Mouse (Mus musculus) C2C12 (cell line): ENCODE data around the gene Myom1. TPM values are rescaled to one million over a fixed set of nuclear protein-coding genes. Genes with fewer than 3 reads are reported as not detected.
A peak's percentile ranks its signal among the peaks of the same experiment; 100 is the strongest.
"Not testable (repeated sequence)": the region's sequence is repeated elsewhere in the genome, so short reads cannot be mapped to it uniquely, and the experiment has no call there.

Experiments used
- H3K27me3 ChIP-seq: one replicate; pipeline ENCODE4 v1.6.1; 2011; ENCODE audit not compliant: control insufficient read depth, insufficient read depth, insufficient read length
- H3K36me3 ChIP-seq: one replicate; pipeline ENCODE4 v1.6.1; 2011; ENCODE audit not compliant: control insufficient read depth, insufficient read depth
- H3K4me3 ChIP-seq: one replicate; pipeline ENCODE4 v1.5.1; 2011; ENCODE audit warnings: mild to moderate bottlenecking, control low read depth; ENCODE audit not compliant: poor library complexity, insufficient read depth, severe bottlenecking
- H3K79me2 ChIP-seq: one replicate; pipeline ENCODE4 v1.6.1; 2011; ENCODE audit not compliant: control insufficient read depth, insufficient read depth
- H3K79me3 ChIP-seq: one replicate; pipeline ENCODE4 v1.6.1; 2011; ENCODE audit warnings: low read depth, control low read depth
- H3ac ChIP-seq: one replicate; pipeline ENCODE3; 2011; ENCODE audit warnings: low read depth; ENCODE audit not compliant: control insufficient read depth, insufficient read length
- CEBPB ChIP-seq: IDR thresholded peaks from one replicate; pipeline ENCODE4 v1.6.1; 2011; ENCODE audit warnings: low read depth, mild to moderate bottlenecking, control low read depth, moderate library complexity
- CTCF ChIP-seq: IDR thresholded peaks from one replicate; pipeline ENCODE4 v1.5.1; 2011; ENCODE audit not compliant: control insufficient read depth, insufficient read depth, insufficient read length
- FOSL1 ChIP-seq: IDR thresholded peaks from one replicate; pipeline ENCODE4 v1.8.0; 2011; ENCODE audit warnings: mild to moderate bottlenecking, low read length; ENCODE audit not compliant: poor library complexity, insufficient read depth, severe bottlenecking
- MAX ChIP-seq: IDR thresholded peaks from one replicate; pipeline ENCODE4 v1.6.1; 2011; ENCODE audit warnings: mild to moderate bottlenecking, control low read depth
- MYOD1 ChIP-seq: IDR thresholded peaks from one replicate; pipeline ENCODE4 v1.6.1; 2011; ENCODE audit warnings: low read depth; ENCODE audit not compliant: control insufficient read depth, insufficient read length
- MYOG ChIP-seq: IDR thresholded peaks from one replicate; pipeline ENCODE4 v1.6.1; 2011; ENCODE audit not compliant: control insufficient read depth, insufficient read length; ENCODE audit errors: extremely low read depth
- USF1 ChIP-seq: IDR thresholded peaks from one replicate; pipeline ENCODE4 v1.6.1; 2011; ENCODE audit warnings: low read depth, mild to moderate bottlenecking, control low read depth, moderate library complexity
- polyA plus RNA-seq: library from polyadenylated mRNA; unstranded; fragments of >200 nt; fragmentation: generic; extraction: Trizol; gene quantifications from one replicate; pipeline ENCODE4 v1.2.1, GENCODE M21; 2012; ENCODE audit warnings: missing spikeins

Myom1 gene
- polyA plus RNA-seq, 1 experiment, result 0.35 TPM

- H3K36me3 ChIP-seq, result peaks cover 6% of the 10 kb centered on the region
- no peaks in the 10 kb centered on the region for H3K27me3 ChIP-seq
- no peaks in the 10 kb centered on the region for H3K79me3 ChIP-seq
- no peak overlapping the region for H3ac ChIP-seq
- TF ChIP-seq MYOD1, result no peak
- TF ChIP-seq CTCF, result peak; percentile 3
- no peaks in the 10 kb centered on the region for H3K79me2 ChIP-seq
- no peak overlapping the region for H3K4me3 ChIP-seq
These were observed 33.7 kb upstream of the Myom1 start for GRCm38 (mm10) chr17:70968606-70969191.

GRCm38 (mm10) chr17:70971206-70971605 lies 31.2 kb upstream of the Myom1 start:
- H3K4me3 ChIP-seq, result no peak overlapping the region
- H3ac ChIP-seq, result no peak overlapping the region
- no peaks in the 10 kb centered on the region for H3K79me3 ChIP-seq
- peaks cover 28% of the 10 kb centered on the region for H3K36me3 ChIP-seq
- H3K27me3 ChIP-seq, result no peaks in the 10 kb centered on the region
- TF ChIP-seq CTCF, result no peak
- no peak for TF ChIP-seq MYOD1
- no peaks in the 10 kb centered on the region for H3K79me2 ChIP-seq

GRCm38 (mm10) chr17:70973398-70973797 lies 29.0 kb upstream of the Myom1 start:
- Histone ChIP-seq H3K36me3 (peaks cover 33% of the 10 kb centered on the region), H3K4me3 (no peak overlapping the region), H3K79me3 (no peaks in the 10 kb centered on the region), H3ac (no peak overlapping the region), H3K27me3 (no peaks in the 10 kb centered on the region), H3K79me2 (no peaks in the 10 kb centered on the region)
- no peak for TF ChIP-seq CTCF
- TF ChIP-seq FOSL1, result no peak
- no peak for TF ChIP-seq CEBPB
- no peak for TF ChIP-seq MYOG
- no peak for TF ChIP-seq USF1
- TF ChIP-seq MAX, result no peak
- TF ChIP-seq MYOD1, result no peak

GRCm38 (mm10) chr17:70974065-70974464 lies 28.4 kb upstream of the Myom1 start:
- H3K36me3 ChIP-seq, result peaks cover 33% of the 10 kb centered on the region
- not testable (repeated sequence) for H3K4me3 ChIP-seq

GRCm38 (mm10) chr17:70977799-70978198 lies 24.6 kb upstream of the Myom1 start:
- Histone ChIP-seq H3K79me2 (no peaks in the 10 kb centered on the region), H3K79me3 (no peaks in the 10 kb centered on the region), H3K36me3 (peaks cover 49% of the 10 kb centered on the region), H3K4me3 (no peak overlapping the region), H3K27me3 (no peaks in the 10 kb centered on the region), H3ac (no peak overlapping the region)
- TF ChIP-seq USF1 (no peak), MYOD1 (no peak), MYOG (no peak), CTCF (no peak), CEBPB (no peak), MAX (no peak), FOSL1 (no peak)

More at GRCm38 (mm10) chr17:70974065-70974464, 28.4 kb upstream of the Myom1 start:
- H3K79me3 ChIP-seq, H3K79me2 ChIP-seq, H3ac ChIP-seq, H3K27me3 ChIP-seq: not testable (repeated sequence)

- TF ChIP-seq USF1 (no peak), MYOD1 (no peak), CTCF (no peak), FOSL1 (no peak), MAX (no peak), CEBPB (no peak), MYOG (no peak)
- no peak overlapping the region for H3K4me3 ChIP-seq
- H3ac ChIP-seq, result no peak overlapping the region
- H3K27me3 ChIP-seq, result no peaks in the 10 kb centered on the region
- peaks cover 46% of the 10 kb centered on the region for H3K36me3 ChIP-seq
- peaks cover 6% of the 10 kb centered on the region for H3K79me2 ChIP-seq
- peaks cover 4% of the 10 kb centered on the region for H3K79me3 ChIP-seq
These were observed 22.8 kb upstream of the Myom1 start for GRCm38 (mm10) chr17:70979345-70980223.
